Mouse (Mus musculus): ENCODE measurements around the gene Hip1r. TPM values are rescaled to one million over a fixed set of nuclear protein-coding genes. Genes with fewer than 3 reads are reported as not detected.

Gene Hip1r
- polyA plus RNA-seq, 1 experiment from 2014 or later, result 5.6 TPM

DNA sequence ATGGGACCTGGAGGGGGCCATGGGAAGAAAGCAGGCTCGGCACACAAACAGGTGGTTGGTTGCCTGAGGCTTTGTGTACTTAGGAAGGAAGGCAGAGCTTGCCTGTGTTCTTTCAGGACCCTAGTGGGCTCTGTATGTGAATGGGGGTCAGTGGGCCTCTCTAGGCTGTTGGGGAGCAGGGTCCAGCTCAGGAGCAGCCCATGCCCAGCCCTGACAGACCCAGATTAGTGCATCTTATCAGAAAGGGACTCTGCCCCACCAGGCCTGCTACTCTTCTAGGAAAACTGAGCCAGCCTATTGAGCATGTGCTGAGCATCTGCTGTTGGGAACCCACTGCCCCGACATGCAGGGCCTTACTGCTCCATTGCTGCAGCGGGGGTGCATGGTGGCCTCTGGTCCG lies 14.1 kb downstream of the Hip1r start:
- H3K27ac ChIP-seq (replicated peaks), result no peak overlapping the region

DNA sequence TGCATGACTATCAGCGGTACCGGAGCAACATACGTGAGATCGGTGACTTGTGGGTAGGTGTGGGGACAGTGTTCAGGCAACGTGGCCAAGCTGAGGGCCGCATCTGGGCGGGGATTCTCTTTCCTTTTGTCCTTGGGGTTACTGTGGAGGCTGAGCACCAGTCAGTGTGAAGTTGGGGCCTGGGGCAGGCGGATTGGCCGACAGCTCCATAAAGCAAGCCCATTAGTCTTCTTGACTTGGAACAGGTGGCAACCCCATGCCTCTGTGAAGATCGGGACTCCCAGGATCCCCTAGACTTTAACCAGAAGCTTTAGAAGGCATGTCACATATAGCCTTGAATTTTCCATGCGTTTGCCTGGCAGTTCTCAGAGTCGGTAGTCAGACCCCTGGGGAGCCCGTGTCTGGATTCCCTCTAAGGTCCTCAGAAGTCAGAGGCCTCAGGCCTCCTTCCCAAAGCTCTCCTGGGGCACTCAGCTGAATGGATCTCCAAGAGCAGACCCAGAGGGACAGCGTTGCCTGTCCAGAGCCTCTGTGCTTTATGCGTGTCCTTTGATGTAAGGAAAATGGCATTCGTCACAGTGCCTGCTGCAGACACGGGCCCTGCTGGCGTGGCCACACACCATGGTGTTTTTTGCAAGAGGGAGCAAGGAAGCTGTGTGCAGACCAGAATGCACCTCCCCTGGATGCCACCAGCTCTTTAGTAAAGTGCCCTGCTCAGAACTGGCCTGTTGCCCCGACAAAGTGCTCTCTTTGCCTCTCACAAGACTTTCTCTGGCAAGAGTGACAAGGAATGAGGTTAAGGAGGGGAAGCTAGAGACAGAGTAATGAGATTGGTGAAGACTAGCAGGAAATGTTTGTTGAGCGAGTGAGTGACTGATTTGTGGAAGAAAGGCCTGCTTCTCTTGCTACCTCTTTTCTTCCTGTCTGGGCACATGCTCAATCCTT lies 16.8 kb downstream of the Hip1r start:
- WGBS, result 73% methylated on average over 20 of the region's 20 CpGs
- peaks cover 55% of the 10 kb centered on the region for H3K4me1 ChIP-seq
- ATAC-seq (ENCODE audit: extremely low read depth, insufficient number of reproducible peaks, low FRiP score, low TSS enrichment), result no peak
- H3K4me2 ChIP-seq, result no peak overlapping the region
- no peak overlapping the region for H3K4me3 ChIP-seq
- no peak overlapping the region for H3K9ac ChIP-seq
- no peaks in the 10 kb centered on the region for H3K27me3 ChIP-seq (replicated peaks)
- no peaks in the 10 kb centered on the region for H3K36me3 ChIP-seq
- H3K27ac ChIP-seq (replicated peaks), result no peak overlapping the region
- no peaks in the 10 kb centered on the region for H3K9me3 ChIP-seq

More for the DNA sequence above, 14.1 kb downstream of the Hip1r start:
- no peak overlapping the region for H3K4me3 ChIP-seq
- peaks cover 55% of the 10 kb centered on the region for H3K4me1 ChIP-seq
- ATAC-seq (ENCODE audit: extremely low read depth, insufficient number of reproducible peaks, low FRiP score, low TSS enrichment), result no peak
- H3K9ac ChIP-seq, result peak overlapping the region; percentile 7; the same call in 1 of the 2 replicates
- WGBS, result 62% methylated on average over 4 of the region's 4 CpGs
- peaks cover 4% of the 10 kb centered on the region; the same call in 1 of the 2 replicates for H3K27me3 ChIP-seq (replicated peaks)
- H3K4me2 ChIP-seq, result no peak overlapping the region
- no peaks in the 10 kb centered on the region for H3K9me3 ChIP-seq
- H3K36me3 ChIP-seq, result no peaks in the 10 kb centered on the region

DNA sequence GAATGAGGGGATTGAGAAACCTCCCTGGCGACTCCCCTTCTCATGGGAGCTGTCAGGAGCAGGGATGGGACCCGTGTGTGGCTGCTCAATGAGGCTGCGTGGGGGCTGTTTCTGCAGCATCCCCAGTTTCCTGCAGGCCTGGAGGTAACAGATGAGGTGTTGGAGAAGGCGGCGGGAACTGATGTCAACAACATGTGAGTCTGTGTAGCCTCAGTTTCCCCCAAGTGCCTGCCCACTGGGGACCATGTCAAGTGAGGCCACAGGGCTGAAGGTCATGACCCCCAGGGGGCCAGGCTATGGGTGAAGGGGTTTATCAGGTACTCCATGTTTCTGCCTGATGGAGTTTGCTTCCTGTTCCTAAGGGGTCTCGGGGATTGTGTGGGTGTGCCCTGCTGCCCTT lies 17.9 kb downstream of the Hip1r start:
- ATAC-seq (ENCODE audit: extremely low read depth, insufficient number of reproducible peaks, low FRiP score, low TSS enrichment), result no peak
- H3K27ac ChIP-seq (replicated peaks), result no peak overlapping the region
- H3K36me3 ChIP-seq, result no peaks in the 10 kb centered on the region
- H3K9me3 ChIP-seq, result no peaks in the 10 kb centered on the region
- WGBS, result 79% methylated on average over 6 of the region's 6 CpGs
- no peak overlapping the region for H3K4me2 ChIP-seq
- H3K4me3 ChIP-seq, result no peak overlapping the region
- no peaks in the 10 kb centered on the region for H3K27me3 ChIP-seq (replicated peaks)
- peaks cover 45% of the 10 kb centered on the region for H3K4me1 ChIP-seq
- no peak overlapping the region for H3K9ac ChIP-seq

DNA sequence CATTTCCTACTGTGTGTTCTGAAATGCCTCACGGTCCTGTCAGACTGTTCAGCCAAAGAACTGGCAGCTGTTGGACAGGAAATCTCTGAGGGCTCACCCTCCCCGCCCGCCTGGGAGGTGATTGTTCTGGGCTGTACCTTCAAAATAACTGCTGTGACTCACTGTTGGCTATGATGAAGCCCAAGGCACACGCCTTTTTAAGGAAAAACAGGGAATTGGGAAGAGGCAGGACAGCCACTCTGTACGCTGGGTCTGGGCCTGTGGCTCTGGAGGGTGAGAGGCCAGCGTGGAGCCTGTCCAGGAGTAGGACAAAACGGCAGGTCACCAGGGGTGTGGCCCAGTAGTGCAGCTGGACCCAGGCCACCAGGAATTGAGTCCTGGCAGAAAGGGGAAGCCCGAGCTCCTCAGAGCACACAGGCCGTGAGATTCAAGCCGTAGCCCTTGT lies 18.8 kb downstream of the Hip1r start:
- Histone ChIP-seq H3K36me3 (no peaks in the 10 kb centered on the region), H3K9ac (peak overlapping the region; percentile 6; the same call in 1 of the 2 replicates), H3K27ac (replicated peaks) (peak overlapping the region; percentile 76), H3K4me2 (no peak overlapping the region), H3K4me1 (peaks cover 41% of the 10 kb centered on the region), H3K9me3 (no peaks in the 10 kb centered on the region), H3K27me3 (replicated peaks) (no peaks in the 10 kb centered on the region), H3K4me3 (no peak overlapping the region)
- WGBS, result 62% methylated on average over 10 of the region's 10 CpGs
- no peak for ATAC-seq (ENCODE audit: extremely low read depth, insufficient number of reproducible peaks, low FRiP score, low TSS enrichment)

DNA sequence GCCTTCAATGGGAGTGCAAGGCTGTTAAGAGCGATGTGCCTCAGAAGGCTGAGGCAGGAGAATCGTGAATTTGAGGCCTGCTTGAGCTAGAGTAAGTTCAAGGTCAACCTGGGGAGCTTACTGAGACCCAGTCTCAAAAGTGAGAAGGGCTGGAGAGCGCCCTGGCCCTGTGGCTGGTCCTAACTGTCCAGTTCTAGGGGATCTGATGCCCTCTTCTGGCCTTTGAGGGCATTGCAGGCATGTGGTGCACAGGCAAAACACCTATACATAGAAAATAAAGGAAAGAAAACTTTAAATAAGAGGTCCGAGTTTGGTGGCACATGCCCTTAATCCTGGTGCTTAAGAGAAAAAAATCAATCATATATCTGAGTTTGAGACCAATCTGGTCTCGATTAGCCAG lies 19.4 kb downstream of the Hip1r start:
- ATAC-seq (ENCODE audit: extremely low read depth, insufficient number of reproducible peaks, low FRiP score, low TSS enrichment), result no peak
- 39% methylated on average over 5 of the region's 5 CpGs for WGBS
- Histone ChIP-seq H3K4me2 (no peak overlapping the region), H3K9ac (no peak overlapping the region), H3K27me3 (replicated peaks) (no peaks in the 10 kb centered on the region), H3K4me3 (no peak overlapping the region), H3K36me3 (no peaks in the 10 kb centered on the region), H3K4me1 (peaks cover 36% of the 10 kb centered on the region), H3K27ac (replicated peaks) (peak overlapping the region; percentile 76), H3K9me3 (no peaks in the 10 kb centered on the region)

DNA sequence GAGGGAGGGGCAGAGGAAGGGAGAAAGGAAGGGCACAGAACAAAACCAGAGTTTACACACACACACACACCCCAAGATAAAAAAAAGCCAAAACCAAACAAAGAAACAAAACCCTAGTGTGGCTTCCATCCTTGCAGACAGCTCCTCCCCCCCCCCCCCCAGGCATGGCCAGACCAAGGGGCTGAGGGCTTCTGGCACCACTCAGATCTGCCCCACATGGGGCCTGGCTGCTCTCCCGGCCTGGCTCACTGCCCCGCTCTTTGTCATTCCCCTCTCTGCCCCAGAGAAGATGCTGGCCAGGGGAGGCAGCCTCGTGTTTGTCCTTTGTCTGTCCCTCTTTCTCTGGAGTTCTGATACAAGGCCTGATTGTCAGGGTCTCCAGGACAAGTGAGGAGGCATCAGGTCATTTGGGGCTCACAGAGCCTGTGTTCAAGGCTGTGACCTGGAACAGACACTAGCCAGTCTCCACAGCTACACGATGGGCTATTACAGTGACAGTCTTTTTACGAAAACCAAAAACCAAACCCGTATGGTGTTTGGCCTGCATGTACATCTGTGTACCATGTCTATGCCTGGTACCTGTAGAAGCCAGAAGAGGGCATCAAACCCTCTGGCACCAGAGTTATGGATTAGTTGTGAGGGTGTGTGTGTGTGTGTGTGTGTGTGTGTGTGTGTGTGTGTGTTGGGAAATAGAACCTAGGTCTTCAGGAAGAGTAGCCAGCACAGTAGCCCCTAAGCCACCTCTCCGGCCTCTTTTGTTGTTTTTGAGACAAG lies 20.0 kb downstream of the Hip1r start:
- Histone ChIP-seq H3K9me3 (no peaks in the 10 kb centered on the region), H3K36me3 (no peaks in the 10 kb centered on the region), H3K27ac (replicated peaks) (peak overlapping the region; percentile 76), H3K4me2 (no peak overlapping the region), H3K9ac (0 out of 2 replicates have a peak overlapping the region, but pooled peaks have one; percentile 25), H3K4me1 (peaks cover 36% of the 10 kb centered on the region), H3K4me3 (no peak overlapping the region), H3K27me3 (replicated peaks) (no peaks in the 10 kb centered on the region)
- ATAC-seq (ENCODE audit: extremely low read depth, insufficient number of reproducible peaks, low FRiP score, low TSS enrichment), result no peak
- 57% methylated on average over 7 of the region's 7 CpGs for WGBS

DNA sequence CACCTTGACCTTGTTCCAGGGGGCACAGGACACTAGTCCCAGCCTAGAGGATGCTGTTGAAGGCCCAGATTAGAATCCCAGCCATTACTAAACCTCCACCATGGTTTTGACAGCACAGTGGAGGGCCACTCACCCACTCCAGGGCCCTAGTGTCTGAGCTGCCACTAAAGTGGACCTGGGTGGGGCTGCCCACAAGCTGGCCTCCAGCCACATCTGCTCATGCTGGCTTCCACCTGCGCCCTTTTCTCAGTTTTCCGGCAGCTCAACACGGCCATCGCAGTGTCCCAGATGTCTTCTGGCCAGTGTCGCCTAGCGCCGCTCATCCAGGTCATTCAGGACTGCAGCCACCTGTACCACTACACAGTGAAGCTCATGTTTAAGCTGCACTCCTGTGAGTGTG lies 21.0 kb downstream of the Hip1r start:
- Histone ChIP-seq H3K9me3 (no peaks in the 10 kb centered on the region), H3K27me3 (replicated peaks) (no peaks in the 10 kb centered on the region), H3K27ac (replicated peaks) (no peak overlapping the region), H3K4me3 (no peak overlapping the region), H3K4me2 (no peak overlapping the region), H3K36me3 (no peaks in the 10 kb centered on the region), H3K4me1 (peaks cover 36% of the 10 kb centered on the region), H3K9ac (no peak overlapping the region)
- no peak for ATAC-seq (ENCODE audit: extremely low read depth, insufficient number of reproducible peaks, low FRiP score, low TSS enrichment)
- WGBS, result 88% methylated on average over 7 of the region's 7 CpGs

DNA sequence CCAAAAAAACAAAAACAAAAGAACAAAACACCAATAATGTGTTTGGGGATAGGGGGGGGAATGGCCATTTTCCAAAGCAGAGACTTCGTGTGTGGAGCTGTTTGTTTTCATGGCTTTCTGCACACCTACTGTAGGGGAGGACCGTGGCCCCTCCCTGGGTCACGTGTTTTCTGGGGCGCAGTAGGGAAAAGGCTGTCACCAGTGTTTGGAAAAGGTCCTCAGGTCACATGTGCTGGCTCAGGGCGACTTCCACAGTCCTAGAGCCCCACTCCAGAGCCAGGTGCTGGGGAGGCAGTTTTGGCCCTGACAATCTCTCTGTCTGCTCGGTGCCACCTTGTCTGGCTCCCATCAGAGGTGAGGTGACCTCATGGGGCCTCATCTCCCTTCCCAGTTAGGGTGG lies 22.0 kb downstream of the Hip1r start:
- H3K27ac ChIP-seq (replicated peaks), result no peak overlapping the region
- no peak overlapping the region for H3K4me3 ChIP-seq
- H3K27me3 ChIP-seq (replicated peaks), result no peaks in the 10 kb centered on the region
- H3K36me3 ChIP-seq, result no peaks in the 10 kb centered on the region
- H3K9ac ChIP-seq, result no peak overlapping the region
- WGBS, result 74% methylated on average over 6 of the region's 6 CpGs
- H3K4me1 ChIP-seq, result peaks cover 34% of the 10 kb centered on the region
- H3K9me3 ChIP-seq, result no peaks in the 10 kb centered on the region
- ATAC-seq (ENCODE audit: extremely low read depth, insufficient number of reproducible peaks, low FRiP score, low TSS enrichment), result no peak
- no peak overlapping the region for H3K4me2 ChIP-seq

DNA sequence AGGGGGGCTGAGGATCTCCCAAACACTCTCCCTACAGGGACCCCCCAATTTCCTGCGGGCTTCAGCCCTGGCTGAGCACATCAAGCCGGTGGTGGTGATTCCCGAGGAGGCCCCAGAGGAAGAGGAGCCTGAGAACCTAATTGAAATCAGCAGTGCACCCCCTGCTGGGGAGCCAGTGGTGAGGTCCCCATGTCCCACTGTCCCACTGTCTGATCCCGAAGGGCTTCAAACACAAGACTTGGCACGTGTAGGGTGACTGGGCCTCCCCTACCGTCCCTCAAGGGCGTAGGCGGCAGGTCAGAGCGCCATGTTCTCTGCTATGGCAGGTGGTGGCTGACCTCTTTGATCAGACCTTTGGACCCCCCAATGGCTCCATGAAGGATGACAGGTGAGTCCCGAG lies 22.8 kb downstream of the Hip1r start:
- H3K27me3 ChIP-seq (replicated peaks), result no peaks in the 10 kb centered on the region
- H3K9ac ChIP-seq, result no peak overlapping the region
- no peak overlapping the region for H3K4me3 ChIP-seq
- no peaks in the 10 kb centered on the region for H3K36me3 ChIP-seq
- no peak overlapping the region for H3K4me2 ChIP-seq
- no peak for ATAC-seq (ENCODE audit: extremely low read depth, insufficient number of reproducible peaks, low FRiP score, low TSS enrichment)
- H3K27ac ChIP-seq (replicated peaks), result no peak overlapping the region
- H3K9me3 ChIP-seq, result no peaks in the 10 kb centered on the region
- peaks cover 37% of the 10 kb centered on the region for H3K4me1 ChIP-seq
- WGBS, result 84% methylated on average over 10 of the region's 10 CpGs

DNA sequence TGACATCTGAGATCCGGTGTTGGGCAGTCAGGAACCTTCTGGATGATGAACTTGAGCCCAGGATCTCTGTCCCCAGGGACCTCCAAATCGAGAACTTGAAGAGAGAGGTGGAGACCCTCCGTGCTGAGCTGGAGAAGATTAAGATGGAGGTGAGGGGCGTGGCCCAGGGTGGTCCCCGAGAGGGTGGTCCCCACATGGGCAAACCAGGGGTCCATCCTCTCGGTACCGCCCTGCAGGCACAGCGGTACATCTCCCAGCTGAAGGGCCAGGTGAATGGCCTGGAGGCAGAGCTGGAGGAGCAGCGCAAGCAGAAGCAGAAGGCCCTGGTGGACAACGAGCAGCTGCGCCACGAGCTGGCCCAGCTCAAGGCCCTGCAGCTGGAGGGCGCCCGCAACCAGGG lies 23.3 kb downstream of the Hip1r start:
- no peak overlapping the region for H3K27ac ChIP-seq (replicated peaks)
- ATAC-seq (ENCODE audit: extremely low read depth, insufficient number of reproducible peaks, low FRiP score, low TSS enrichment), result no peak
- H3K9me3 ChIP-seq, result no peaks in the 10 kb centered on the region
- H3K4me2 ChIP-seq, result no peak overlapping the region
- H3K4me1 ChIP-seq, result peaks cover 38% of the 10 kb centered on the region
- 88% methylated on average over 14 of the region's 14 CpGs for WGBS
- H3K9ac ChIP-seq, result no peak overlapping the region
- H3K36me3 ChIP-seq, result no peaks in the 10 kb centered on the region; the same call in 1 of the 2 replicates
- no peaks in the 10 kb centered on the region for H3K27me3 ChIP-seq (replicated peaks)
- no peak overlapping the region for H3K4me3 ChIP-seq

DNA sequence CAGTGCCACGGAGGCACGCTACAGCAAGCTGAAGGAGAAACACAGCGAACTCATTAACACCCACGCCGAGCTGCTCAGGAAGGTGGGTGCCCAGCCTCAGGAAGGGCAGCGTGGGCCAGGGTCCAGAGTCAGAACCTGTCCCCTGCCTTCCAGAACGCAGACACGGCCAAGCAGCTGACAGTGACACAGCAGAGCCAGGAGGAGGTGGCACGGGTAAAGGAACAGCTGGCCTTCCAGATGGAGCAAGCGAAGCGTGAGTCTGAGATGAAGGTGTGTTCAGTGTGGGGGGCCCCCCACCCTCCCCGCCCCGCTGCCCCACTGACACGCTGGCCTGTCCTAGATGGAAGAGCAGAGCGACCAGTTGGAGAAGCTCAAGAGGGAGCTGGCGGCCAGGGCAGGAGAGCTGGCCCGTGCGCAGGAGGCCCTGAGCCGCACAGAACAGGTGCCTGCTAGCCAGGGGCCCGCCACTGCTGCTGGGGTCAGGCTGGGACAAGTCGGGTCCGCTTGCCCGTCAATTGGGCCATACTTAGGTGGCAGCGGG lies 23.9 kb downstream of the Hip1r start:
- Histone ChIP-seq H3K27ac (replicated peaks) (no peak overlapping the region), H3K9ac (no peak overlapping the region), H3K27me3 (replicated peaks) (no peaks in the 10 kb centered on the region), H3K36me3 (peaks cover 1% of the 10 kb centered on the region; the same call in 1 of the 2 replicates), H3K4me2 (no peak overlapping the region), H3K4me3 (no peak overlapping the region), H3K9me3 (no peaks in the 10 kb centered on the region), H3K4me1 (peaks cover 33% of the 10 kb centered on the region)
- WGBS, result 84% methylated on average over 24 of the region's 24 CpGs
- ATAC-seq (ENCODE audit: extremely low read depth, insufficient number of reproducible peaks, low FRiP score, low TSS enrichment), result no peak
